Mouse (Mus musculus) cerebellum, postnatal 14 days (tissue): ENCODE results near the gene March4.

Source experiments
- DNase-seq, 2 experiments: peaks; one replicate each; pipeline ENCODE4 v3.0.0; 2021; ENCODE audit warnings: mixed read lengths in 2 of 2

March4 gene

DNA sequence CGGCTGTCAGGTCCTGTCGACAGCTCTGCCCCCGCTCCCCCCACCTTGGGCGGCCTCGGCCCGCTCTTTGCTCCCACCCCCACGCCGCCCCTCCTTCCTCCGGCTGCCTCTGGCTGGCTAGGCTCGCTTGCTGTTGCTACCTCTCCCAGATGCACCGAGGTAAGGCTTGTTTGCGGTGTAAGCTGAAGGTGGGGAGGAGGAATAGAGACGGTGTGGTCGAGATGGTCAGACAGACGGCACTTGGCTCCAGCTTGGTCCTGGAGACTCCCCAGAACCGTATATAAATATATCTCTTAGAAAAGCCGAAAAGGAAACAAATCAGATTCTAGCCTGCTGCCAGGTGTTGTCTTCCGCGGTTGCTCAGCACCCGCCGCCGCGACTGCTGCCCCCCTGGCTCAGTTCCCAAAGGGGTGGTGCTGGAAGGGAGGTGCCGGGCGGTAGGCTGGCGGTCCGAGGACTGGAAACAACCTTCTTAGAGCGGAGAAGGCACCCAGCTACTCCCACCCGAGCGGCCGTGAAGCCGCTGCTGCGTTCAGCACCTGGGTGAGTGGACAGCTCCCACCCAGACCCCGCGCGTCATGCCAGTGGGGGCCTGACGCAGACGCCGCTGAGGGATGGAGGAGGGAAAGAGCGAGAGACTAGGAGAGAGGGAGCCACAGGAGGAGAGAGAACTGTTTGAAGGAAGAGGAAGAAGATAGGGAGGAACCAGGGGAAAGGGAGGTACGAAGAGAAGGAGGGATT lies at the start of gene March4:
Gene March4 (minus strand): TSS at position 320 of the 741 bp plus-strand sequence.
- peak; percentile 86 to 91 for DNase-seq

GRCm38 (mm10) chr1:72585971-72586875 lies 49.5 kb upstream of the March4 start:
- no peak for DNase-seq

DNA sequence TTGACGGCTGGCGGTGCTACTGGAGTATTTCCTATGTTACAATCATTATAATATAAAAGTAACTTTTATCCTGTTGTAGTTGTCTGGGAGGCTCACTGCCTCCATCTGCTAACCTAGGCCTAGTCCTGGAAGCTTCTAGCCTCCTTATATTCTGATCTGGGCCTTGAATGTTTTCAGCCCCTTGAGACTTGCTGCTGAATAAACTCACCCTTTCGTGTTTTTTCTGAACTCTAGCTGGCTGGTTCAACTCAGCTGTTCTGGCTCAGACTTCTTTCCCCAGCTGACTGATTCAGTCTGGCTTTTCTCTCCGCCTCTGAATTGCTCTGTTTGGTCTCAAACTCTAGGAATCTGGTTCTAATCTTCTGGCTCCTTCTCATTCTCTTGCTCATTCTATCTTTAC lies 47.2 kb upstream of the March4 start:
- no peak for DNase-seq

- DNase-seq: peak; percentile 92 to 96
These were observed 46.4 kb upstream of the March4 start, which contains the start of gene Smarcal1 for GRCm38 (mm10) chr1:72582947-72583731. Smarcal1 (plus strand) TSS chr1:72583251.

DNA sequence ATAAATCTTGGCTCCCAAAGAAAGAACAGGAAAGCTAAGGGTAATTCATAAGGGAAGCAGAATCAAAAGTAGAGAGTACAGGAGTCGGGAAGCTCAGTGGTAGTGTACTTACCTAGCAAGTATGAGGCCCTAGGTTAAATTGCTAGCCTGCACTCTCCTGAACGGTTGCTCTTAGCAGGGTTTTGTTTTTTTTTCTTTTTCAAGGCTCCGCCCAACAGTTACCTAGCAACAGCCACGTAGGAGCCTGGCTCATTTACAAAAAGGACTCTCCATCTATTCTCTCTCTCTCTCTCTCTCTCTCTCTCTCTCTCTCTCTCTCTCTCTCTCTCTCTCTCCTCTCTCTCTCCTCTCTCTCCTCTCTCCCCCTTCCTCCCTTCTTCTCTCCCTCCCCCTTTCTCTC lies 42.1 kb upstream of the March4 start:
- no peak for DNase-seq

DNA sequence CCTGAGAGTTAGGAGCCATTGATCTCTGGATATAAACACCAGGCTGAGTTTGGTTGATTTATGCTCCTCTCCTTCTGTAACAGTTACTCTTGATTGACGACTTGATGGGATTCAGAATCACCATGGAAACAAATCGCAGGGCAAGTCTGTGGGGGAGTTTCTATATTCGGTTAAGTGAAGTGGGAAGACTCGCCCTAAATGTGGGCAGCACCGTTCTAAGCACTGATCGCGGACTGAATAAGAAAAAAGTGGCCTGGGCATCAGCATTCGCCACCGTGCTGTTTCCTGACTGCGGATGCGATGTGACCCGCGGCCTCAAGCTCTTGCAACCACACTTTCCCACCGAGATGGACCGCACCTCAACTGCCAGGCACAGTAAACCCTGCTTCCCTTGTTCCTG lies 41.6 kb upstream of the March4 start:
- DNase-seq: no peak

GRCm38 (mm10) chr1:72577481-72577922 lies 40.8 kb upstream of the March4 start:
- no peak for DNase-seq

GRCm38 (mm10) chr1:72575121-72575520 lies 38.4 kb upstream of the March4 start:
- DNase-seq: peak; percentile 39 to 41

DNA sequence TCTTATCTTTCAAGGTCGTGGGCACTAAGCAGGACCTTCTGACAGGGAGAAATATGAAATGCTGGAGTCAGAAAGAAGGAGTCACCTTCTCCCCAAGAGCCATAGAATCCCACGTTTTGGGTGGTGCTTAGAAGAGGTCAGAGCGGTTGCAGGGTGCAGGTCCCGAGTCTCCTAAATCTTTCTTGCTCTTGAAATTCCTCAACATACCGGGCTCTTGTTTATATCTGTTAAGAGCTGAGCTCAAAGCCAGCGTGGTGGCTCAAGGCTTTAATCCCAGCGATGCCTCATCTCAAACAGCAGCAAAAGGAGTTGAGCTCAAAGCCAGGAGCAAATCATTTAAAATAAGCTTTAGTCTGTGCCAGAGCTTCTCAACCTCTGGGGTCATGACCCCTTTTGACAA lies 37.9 kb upstream of the March4 start:
- no peak for DNase-seq

DNA sequence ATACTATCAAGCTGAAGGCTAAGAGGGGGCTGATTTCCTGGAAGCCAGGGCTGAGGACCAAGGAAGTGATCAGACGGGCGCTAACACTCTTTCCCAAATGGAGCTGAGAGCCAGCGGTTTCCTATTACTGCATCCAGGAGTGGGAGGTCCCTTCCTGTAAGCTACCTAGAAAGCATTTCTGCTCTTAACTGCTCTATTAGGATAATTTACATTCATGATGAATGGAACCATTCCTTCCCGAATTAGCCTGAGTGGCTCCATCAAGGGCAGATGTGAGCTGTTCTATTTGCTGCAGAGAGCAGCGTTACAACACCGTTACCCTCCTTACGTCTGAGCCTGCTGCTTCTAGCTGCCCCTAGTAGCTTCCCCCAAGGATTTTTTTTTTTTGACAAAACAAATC lies 37.3 kb upstream of the March4 start:
- no peak for DNase-seq

DNA sequence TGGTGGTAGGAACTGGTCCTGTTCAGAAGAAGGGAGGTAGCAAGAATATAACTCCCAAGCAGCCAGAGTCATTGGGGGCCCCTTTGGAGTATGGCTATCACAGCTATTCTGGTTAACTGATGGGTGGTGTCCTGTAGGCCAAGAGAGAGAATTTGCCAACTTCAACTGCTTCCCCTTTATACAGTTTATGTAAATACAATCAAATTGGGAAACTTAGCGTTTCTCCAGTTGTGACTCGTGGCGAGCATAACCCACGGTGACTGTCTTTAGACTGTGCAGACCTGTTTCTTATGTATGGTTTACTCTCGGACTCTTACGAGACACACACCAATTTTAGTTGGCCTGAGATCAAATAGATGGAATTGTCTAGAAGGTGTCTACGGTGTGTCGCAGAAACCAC lies 32.0 kb upstream of the March4 start:
- no peak for DNase-seq

- DNase-seq: no peak
These were observed 30.3 kb upstream of the March4 start for GRCm38 (mm10) chr1:72567056-72567455.

DNA sequence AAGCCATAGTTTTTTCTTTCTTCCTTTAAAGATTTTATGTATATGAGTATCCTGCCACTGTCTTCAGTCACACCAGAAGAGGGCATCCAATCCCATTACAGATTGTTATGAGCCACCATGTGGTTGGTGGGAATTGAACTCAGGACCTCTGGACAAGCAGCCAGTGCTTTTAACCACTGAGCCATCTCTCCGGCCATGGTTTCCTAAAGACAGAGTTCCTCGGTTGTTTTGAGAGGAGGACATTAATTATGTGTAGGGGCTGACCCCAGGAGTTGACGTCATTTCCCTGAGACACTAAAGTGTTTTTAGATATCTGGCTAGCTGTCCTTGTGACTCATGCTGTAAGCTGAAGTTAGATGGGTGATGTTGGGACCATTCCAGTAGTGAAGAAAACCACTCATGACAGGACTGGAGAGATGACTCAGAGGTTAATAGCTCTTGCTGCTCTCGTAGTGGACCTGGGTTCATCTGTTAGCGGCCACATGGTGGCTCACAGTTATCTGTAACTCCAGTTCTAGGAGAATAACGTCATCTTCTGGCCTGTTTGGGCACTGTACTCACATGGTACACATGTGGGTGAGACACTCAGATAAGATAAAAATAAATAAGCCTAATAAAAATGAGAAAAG lies 27.7 kb upstream of the March4 start:
- DNase-seq: no peak

DNA sequence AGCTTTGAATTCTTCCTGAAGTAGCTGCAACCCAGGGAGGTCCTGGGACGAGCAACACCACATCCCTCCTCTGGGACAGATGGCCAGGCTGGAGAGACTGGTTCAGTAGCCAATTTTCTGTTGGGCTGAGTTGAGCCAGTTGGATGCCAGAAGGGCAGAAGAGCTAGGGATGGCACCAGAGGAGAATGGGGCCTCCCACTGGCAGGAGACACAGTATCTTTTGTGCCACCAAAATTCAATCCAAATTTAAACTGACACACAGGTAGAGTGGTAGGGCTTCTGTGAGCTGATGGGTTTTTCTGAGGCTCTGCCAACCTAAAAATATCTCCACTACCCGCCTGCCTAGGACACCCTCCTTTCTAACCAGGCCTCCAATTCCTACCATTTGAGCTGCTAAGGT lies 21.9 kb upstream of the March4 start:
- DNase-seq: peak; percentile 70 to 84

DNA sequence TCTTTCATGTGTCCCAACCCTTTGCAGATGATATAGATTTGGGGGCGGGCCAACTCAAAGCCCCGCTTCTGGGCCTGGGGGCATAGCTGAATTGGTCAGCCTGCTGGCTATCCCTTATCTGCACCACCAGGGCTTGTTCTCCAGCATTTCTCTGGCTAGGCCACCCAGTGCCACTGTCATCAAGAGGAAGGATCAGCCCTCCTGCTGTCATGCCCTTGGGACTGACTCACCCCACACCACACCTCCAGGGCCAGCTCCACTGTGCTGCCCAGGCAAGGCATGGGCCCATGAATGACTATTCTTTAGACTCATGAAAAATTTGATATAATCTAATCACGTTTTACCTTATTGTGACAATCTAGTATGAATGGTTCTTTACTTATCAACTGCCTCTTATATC lies 19.7 kb upstream of the March4 start:
- DNase-seq: no peak

- DNase-seq: no peak
These were observed 13.6 kb upstream of the March4 start for GRCm38 (mm10) chr1:72550317-72550716.

- peak; percentile 16 to 17 for DNase-seq
These were observed 1.5 kb upstream of the March4 start for GRCm38 (mm10) chr1:72538266-72538665.

GRCm38 (mm10) chr1:72535725-72536571 lies 782 bp downstream of the March4 start:
- DNase-seq: peak; percentile 65 to 66

DNA sequence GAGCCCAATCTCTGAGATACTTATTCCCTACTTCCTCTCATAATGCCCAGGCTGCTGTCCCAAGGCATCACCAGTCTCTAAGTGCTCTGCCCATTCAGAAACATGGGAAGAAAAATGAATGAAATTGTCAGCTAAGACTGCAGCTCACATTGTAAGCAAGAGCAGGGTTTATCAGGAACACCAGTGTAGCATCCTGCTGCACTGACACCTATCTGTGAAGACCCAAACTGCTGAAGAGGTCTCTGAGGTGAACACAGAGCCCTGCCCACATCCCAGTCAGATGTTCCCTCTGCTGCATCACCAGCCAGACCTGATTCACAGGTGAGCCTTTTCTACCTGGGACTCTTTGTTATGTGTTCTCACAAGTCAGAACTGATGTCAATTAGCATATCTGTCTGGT lies 3.3 kb downstream of the March4 start:
- peak; percentile 36 for DNase-seq

DNA sequence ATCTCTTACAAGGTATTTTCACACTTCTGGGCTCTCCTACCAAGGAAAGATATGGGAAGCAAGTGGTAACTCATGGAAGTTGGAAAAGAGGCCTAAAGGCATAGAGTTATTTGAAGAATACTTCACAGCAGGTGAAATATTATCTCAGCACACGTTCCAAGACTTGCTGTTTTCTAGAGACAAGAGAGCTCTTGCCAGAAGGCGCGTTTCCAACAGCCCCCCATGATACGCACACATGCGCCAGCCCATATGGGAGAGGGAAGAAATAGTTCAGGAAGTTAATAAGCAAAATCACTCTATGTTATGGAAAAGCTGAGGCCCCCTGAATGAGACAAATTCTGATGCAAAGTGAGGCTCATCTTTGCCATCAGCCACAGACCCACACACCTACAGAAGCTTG lies 3.8 kb downstream of the March4 start:
- DNase-seq: peak; percentile 69 to 81

GRCm38 (mm10) chr1:72530516-72531196 lies 6.1 kb downstream of the March4 start:
- peak; percentile 19 to 38 for DNase-seq
